Mouse (Mus musculus) ES-E14 (cell line): ENCODE measurements at regions not wholly inside any gene's neighbourhood (a gene's known extent, or its start where the extent isn't known, plus 50 kb on each side); places are given as distances from the start of the nearest gene placed in this dataset.

ENCODE experiments used
- CHD2 ChIP-seq: IDR thresholded peaks from 2 replicates; pipeline ENCODE4 v1.6.1; 2014; ENCODE audit warnings: mild to moderate bottlenecking, low read depth, low read length, inconsistent platforms
- HCFC1 ChIP-seq: IDR thresholded peaks from 2 replicates; pipeline ENCODE4 v1.6.1; 2012; ENCODE audit warnings: low read length, inconsistent platforms, borderline replicate concordance; ENCODE audit not compliant: insufficient read depth
- MAFK ChIP-seq: IDR thresholded peaks from 2 replicates; pipeline ENCODE4 v1.6.1; 2014; ENCODE audit warnings: mild to moderate bottlenecking, low read depth, low read length, inconsistent platforms; ENCODE audit not compliant: insufficient read depth
- ZC3H11A ChIP-seq: IDR thresholded peaks from 2 replicates; pipeline ENCODE4 v1.6.1; 2012; ENCODE audit warnings: low read depth, mild to moderate bottlenecking, inconsistent platforms, low read length, borderline replicate concordance

GRCm38 (mm10) chr10:99473758-99474157, 210.7 kb downstream of the Dusp6 start:
- TF ChIP-seq HCFC1 (no peak), MAFK (no peak), ZC3H11A (no peak), CHD2 (no peak)
